Mouse (Mus musculus): ENCODE data around the gene Cpne4.

GRCm38 (mm10) chr9:105053147-105053557 lies 506.1 kb downstream of the Cpne4 start, which contains the start of gene Mrpl3:
- TF ChIP-seq GATA1 (IDR thresholded peaks at IDR 0.05; ENCODE audit: borderline replicate concordance, low read length) (no peak), FLI1 (IDR thresholded peaks at IDR 0.05; ENCODE audit: low read length) (peak; percentile 71; the same call in 1 of the 2 replicates)

Data from megakaryocyte, embryonic 14.5 days (primary cell).